Mouse (Mus musculus) small intestine, adult 2 months (tissue): Measurements from ENCODE around the gene Map3k7cl.

ENCODE experiments used
- CTCF ChIP-seq: fragments of 200-500 bp; IDR thresholded peaks from 2 replicates; pipeline ENCODE4 v1.5.1; 2012; ENCODE audit warnings: low read depth, mild to moderate bottlenecking, control low read depth, inconsistent platforms, low read length, moderate library complexity, mixed read lengths; ENCODE audit not compliant: insufficient replicate concordance, insufficient read length; ENCODE audit errors: extremely low read depth
- POLR2A ChIP-seq: fragments of 200-500 bp; IDR thresholded peaks from 2 replicates; pipeline ENCODE4 v1.6.1; 2012; ENCODE audit warnings: low read depth, mild to moderate bottlenecking, control low read depth, inconsistent platforms, low read length, moderate library complexity

DNA sequence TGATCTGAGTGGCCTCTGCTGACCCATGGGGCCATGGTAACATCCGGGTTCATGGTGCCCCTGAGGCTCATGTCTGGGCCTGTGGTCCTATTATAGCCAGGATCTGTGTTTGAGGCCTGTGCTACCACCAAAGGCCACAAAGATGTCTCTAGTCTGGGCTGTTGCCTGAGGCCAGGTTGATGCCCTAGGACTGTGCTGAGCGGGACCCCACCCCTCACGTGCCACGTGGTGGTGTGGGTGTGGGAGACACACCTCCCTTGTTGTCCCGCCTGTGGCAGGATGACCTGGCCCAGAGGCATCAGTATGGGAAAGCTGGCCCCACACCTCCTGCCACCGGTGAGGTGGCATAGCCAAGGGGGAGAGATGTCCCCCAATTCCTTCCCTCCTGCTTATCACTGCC is 64.2 kb downstream of the Map3k7cl start:
- TF ChIP-seq CTCF (no peak), POLR2A (no peak)
